Mouse (Mus musculus): ENCODE measurements around the gene Pigt. TPM values are rescaled to one million over a fixed set of nuclear protein-coding genes. Genes with fewer than 3 reads are reported as not detected.

Gene Pigt
- polyA plus RNA-seq, 1 experiment: not detected

GRCm38 (mm10) chr2:164499317-164499716, 2.0 kb downstream of the Pigt start:
- TF ChIP-seq POLR2A (IDR thresholded peaks at IDR 0.05; ENCODE audit: insufficient read depth, low read depth, low read length): no peak
- no peak for TF ChIP-seq CTCF (IDR thresholded peaks at IDR 0.05; ENCODE audit: insufficient read depth, low read depth, low read length)
- Histone ChIP-seq H3K27ac (ENCODE audit: insufficient read depth, low read depth, low read length) (no peak overlapping the region), H3K4me1 (ENCODE audit: control insufficient read depth, insufficient read depth, low read length) (peaks cover 5% of the 10 kb centered on the region; the same call in 1 of the 2 replicates), H3K4me3 (ENCODE audit: insufficient read depth, low read depth, low read length) (no peak overlapping the region)
- 73% methylated on average over 5 of the region's 5 CpGs for WGBS

GRCm38 (mm10) chr2:164500511-164500910, 3.2 kb downstream of the Pigt start:
- TF ChIP-seq POLR2A (IDR thresholded peaks at IDR 0.05; ENCODE audit: insufficient read depth, low read depth, low read length) (no peak), CTCF (IDR thresholded peaks at IDR 0.05; ENCODE audit: insufficient read depth, low read depth, low read length) (no peak)
- Histone ChIP-seq H3K4me1 (ENCODE audit: control insufficient read depth, insufficient read depth, low read length) (peaks cover 5% of the 10 kb centered on the region; the same call in 1 of the 2 replicates), H3K4me3 (ENCODE audit: insufficient read depth, low read depth, low read length) (no peak overlapping the region), H3K27ac (ENCODE audit: insufficient read depth, low read depth, low read length) (no peak overlapping the region)
- 73% methylated on average over 7 of the region's 7 CpGs for WGBS

- TF ChIP-seq CTCF (IDR thresholded peaks at IDR 0.05; ENCODE audit: insufficient read depth, low read depth, low read length) (no peak), POLR2A (IDR thresholded peaks at IDR 0.05; ENCODE audit: insufficient read depth, low read depth, low read length) (no peak)
- Histone ChIP-seq H3K4me1 (ENCODE audit: control insufficient read depth, insufficient read depth, low read length) (no peaks in the 10 kb centered on the region), H3K4me3 (ENCODE audit: insufficient read depth, low read depth, low read length) (no peak overlapping the region), H3K27ac (ENCODE audit: insufficient read depth, low read depth, low read length) (no peak overlapping the region)
- 98% methylated on average over 3 of the region's 3 CpGs for WGBS
Measured at GRCm38 (mm10) chr2:164504919-164505318, 7.6 kb downstream of the Pigt start.

GRCm38 (mm10) chr2:164505619-164506347, 8.5 kb downstream of the Pigt start:
- no peak overlapping the region for H3K27ac ChIP-seq (ENCODE audit: insufficient read depth, low read depth, low read length)
- WGBS: 96% methylated on average over 4 of the region's 4 CpGs
- H3K4me1 ChIP-seq (ENCODE audit: control insufficient read depth, insufficient read depth, low read length): no peaks in the 10 kb centered on the region
- TF ChIP-seq POLR2A (IDR thresholded peaks at IDR 0.05; ENCODE audit: insufficient read depth, low read depth, low read length): no peak
- TF ChIP-seq CTCF (IDR thresholded peaks at IDR 0.05; ENCODE audit: insufficient read depth, low read depth, low read length): no peak
- no peak overlapping the region for H3K4me3 ChIP-seq (ENCODE audit: insufficient read depth, low read depth, low read length)

GRCm38 (mm10) chr2:164507811-164508210, 10.5 kb downstream of the Pigt start:
- no peak overlapping the region for H3K27ac ChIP-seq (ENCODE audit: insufficient read depth, low read depth, low read length)
- H3K4me1 ChIP-seq (ENCODE audit: control insufficient read depth, insufficient read depth, low read length): no peaks in the 10 kb centered on the region
- TF ChIP-seq CTCF (IDR thresholded peaks at IDR 0.05; ENCODE audit: insufficient read depth, low read depth, low read length) (no peak), POLR2A (IDR thresholded peaks at IDR 0.05; ENCODE audit: insufficient read depth, low read depth, low read length) (no peak)
- no peak overlapping the region for H3K4me3 ChIP-seq (ENCODE audit: insufficient read depth, low read depth, low read length)
- WGBS: 82% methylated on average over 19 of the region's 19 CpGs

- Histone ChIP-seq H3K27ac (ENCODE audit: insufficient read depth, low read depth, low read length) (no peak overlapping the region), H3K4me1 (ENCODE audit: control insufficient read depth, insufficient read depth, low read length) (no peaks in the 10 kb centered on the region), H3K4me3 (ENCODE audit: insufficient read depth, low read depth, low read length) (no peak overlapping the region)
- WGBS: 45% methylated on average over 5 of the region's 5 CpGs
- TF ChIP-seq POLR2A (IDR thresholded peaks at IDR 0.05; ENCODE audit: insufficient read depth, low read depth, low read length) (no peak), CTCF (IDR thresholded peaks at IDR 0.05; ENCODE audit: insufficient read depth, low read depth, low read length) (no peak)
Measured at GRCm38 (mm10) chr2:164510621-164511190, 13.4 kb downstream of the Pigt start.

- H3K27ac ChIP-seq (ENCODE audit: insufficient read depth, low read depth, low read length): no peak overlapping the region
- 61% methylated on average over 12 of the region's 14 CpGs for WGBS
- H3K4me1 ChIP-seq (ENCODE audit: control insufficient read depth, insufficient read depth, low read length): no peaks in the 10 kb centered on the region
- TF ChIP-seq POLR2A (IDR thresholded peaks at IDR 0.05; ENCODE audit: insufficient read depth, low read depth, low read length) (no peak), CTCF (IDR thresholded peaks at IDR 0.05; ENCODE audit: insufficient read depth, low read depth, low read length) (no peak)
- H3K4me3 ChIP-seq (ENCODE audit: insufficient read depth, low read depth, low read length): no peak overlapping the region
Measured at GRCm38 (mm10) chr2:164512121-164512909, 15.0 kb downstream of the Pigt start.

- TF ChIP-seq POLR2A (IDR thresholded peaks at IDR 0.05; ENCODE audit: insufficient read depth, low read depth, low read length) (no peak), CTCF (IDR thresholded peaks at IDR 0.05; ENCODE audit: insufficient read depth, low read depth, low read length) (no peak)
- Histone ChIP-seq H3K4me1 (ENCODE audit: control insufficient read depth, insufficient read depth, low read length) (no peaks in the 10 kb centered on the region), H3K27ac (ENCODE audit: insufficient read depth, low read depth, low read length) (no peak overlapping the region), H3K4me3 (ENCODE audit: insufficient read depth, low read depth, low read length) (no peak overlapping the region)
- 64% methylated on average over 8 of the region's 8 CpGs for WGBS
Measured at GRCm38 (mm10) chr2:164513389-164513788, 16.1 kb downstream of the Pigt start.

GRCm38 (mm10) chr2:164514916-164515315, 17.6 kb downstream of the Pigt start:
- no peak overlapping the region for H3K4me3 ChIP-seq (ENCODE audit: insufficient read depth, low read depth, low read length)
- WGBS: 90% methylated on average over 3 of the region's 3 CpGs
- no peak for TF ChIP-seq CTCF (IDR thresholded peaks at IDR 0.05; ENCODE audit: insufficient read depth, low read depth, low read length)
- TF ChIP-seq POLR2A (IDR thresholded peaks at IDR 0.05; ENCODE audit: insufficient read depth, low read depth, low read length): no peak
- H3K4me1 ChIP-seq (ENCODE audit: control insufficient read depth, insufficient read depth, low read length): no peaks in the 10 kb centered on the region
- no peak overlapping the region for H3K27ac ChIP-seq (ENCODE audit: insufficient read depth, low read depth, low read length)
